Mouse (Mus musculus) adipocyte (in vitro differentiated cells): ENCODE data around the gene Ehbp1l1.

Experiments
- DNase-seq: peaks from one replicate; pipeline ENCODE4 v3.0.0-alpha.2; 2016; ENCODE audit warnings: low spot score

Ehbp1l1 gene

GRCm38 (mm10) chr19:5725767-5726515 is at the start of gene Ehbp1l1:
Ehbp1l1 (minus strand) TSS chr19:5726317.
- DNase-seq = peak; percentile 68

- DNase-seq = peak; percentile 95
Observed at GRCm38 (mm10) chr19:5770925-5771860, 45.1 kb upstream of the Ehbp1l1 start, which contains the start of gene Scyl1. Scyl1 (minus strand) TSS chr19:5771419.

- DNase-seq = no peak
Observed at GRCm38 (mm10) chr19:5770311-5770710, 44.2 kb upstream of the Ehbp1l1 start.

- DNase-seq = no peak
Observed at GRCm38 (mm10) chr19:5767271-5767670, 41.2 kb upstream of the Ehbp1l1 start.

GRCm38 (mm10) chr19:5763163-5763562 is 37.0 kb upstream of the Ehbp1l1 start:
- DNase-seq = no peak

GRCm38 (mm10) chr19:5758878-5759403 is 32.8 kb upstream of the Ehbp1l1 start:
- DNase-seq = peak; percentile 43

- no peak for DNase-seq
Observed at GRCm38 (mm10) chr19:5756991-5757636, 31.0 kb upstream of the Ehbp1l1 start.

- DNase-seq = no peak
Observed at GRCm38 (mm10) chr19:5756321-5756985, 30.3 kb upstream of the Ehbp1l1 start.

- DNase-seq = no peak
Observed at GRCm38 (mm10) chr19:5751742-5752141, 25.6 kb upstream of the Ehbp1l1 start.

- DNase-seq = no peak
Observed at GRCm38 (mm10) chr19:5750951-5751350, 24.8 kb upstream of the Ehbp1l1 start.

GRCm38 (mm10) chr19:5749476-5749875 is 23.4 kb upstream of the Ehbp1l1 start:
- DNase-seq = peak; percentile 65

GRCm38 (mm10) chr19:5746907-5747363 is 20.8 kb upstream of the Ehbp1l1 start:
- DNase-seq = no peak

- no peak for DNase-seq
Observed at GRCm38 (mm10) chr19:5745756-5746710, 19.9 kb upstream of the Ehbp1l1 start.

- peak; percentile 66 for DNase-seq
Observed at GRCm38 (mm10) chr19:5743576-5743975, 17.5 kb upstream of the Ehbp1l1 start.

GRCm38 (mm10) chr19:5742241-5742641 is 16.1 kb upstream of the Ehbp1l1 start:
- DNase-seq = no peak

GRCm38 (mm10) chr19:5741641-5742240 is 15.6 kb upstream of the Ehbp1l1 start:
- peak; percentile 95 for DNase-seq

- peak; percentile 91 for DNase-seq
Observed at GRCm38 (mm10) chr19:5740320-5741317, 14.5 kb upstream of the Ehbp1l1 start, which contains the start of gene Ltbp3. Ltbp3 (plus strand) TSS chr19:5740904.

- peak; percentile 63 for DNase-seq
Observed at GRCm38 (mm10) chr19:5739446-5739845, 13.3 kb upstream of the Ehbp1l1 start.
